Mouse (Mus musculus) R1 (cell line): ENCODE measurements around the gene Hsd11b1.

Source experiments
- DNase-seq: peaks from one replicate; pipeline ENCODE4 v3.0.0-alpha.2; 2018; ENCODE audit warnings: low read depth, low spot score

Gene Hsd11b1

DNA sequence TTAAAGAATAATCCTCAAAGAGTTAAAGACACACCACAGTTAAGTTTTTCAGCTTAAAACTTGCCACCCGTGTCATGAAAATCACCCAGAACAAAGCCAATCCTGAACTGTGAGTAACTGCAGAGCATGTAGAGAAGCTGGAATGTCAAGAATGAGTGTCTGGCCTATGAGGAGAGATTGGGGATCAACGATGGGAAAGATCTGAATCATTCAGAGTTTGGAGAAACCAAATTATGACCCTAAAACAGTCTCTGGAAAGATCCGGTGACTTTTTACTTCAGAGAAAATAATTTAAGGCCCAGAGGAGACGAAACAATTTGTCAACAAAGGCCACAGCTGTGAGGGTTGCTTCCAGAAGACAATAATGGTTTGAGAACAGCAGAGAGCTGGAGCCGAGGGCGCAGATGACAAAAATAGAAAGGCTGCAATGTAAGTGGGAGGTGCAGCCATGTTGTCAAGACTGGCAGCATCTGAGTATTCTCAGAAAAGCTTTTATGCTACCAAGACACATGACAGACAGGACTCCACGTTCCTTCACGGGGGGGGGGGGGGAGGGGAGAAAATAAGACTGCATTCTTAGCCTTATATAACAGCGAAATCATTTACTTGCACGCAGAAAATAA is 20.2 kb downstream of the Hsd11b1 start:
- no peak for DNase-seq

DNA sequence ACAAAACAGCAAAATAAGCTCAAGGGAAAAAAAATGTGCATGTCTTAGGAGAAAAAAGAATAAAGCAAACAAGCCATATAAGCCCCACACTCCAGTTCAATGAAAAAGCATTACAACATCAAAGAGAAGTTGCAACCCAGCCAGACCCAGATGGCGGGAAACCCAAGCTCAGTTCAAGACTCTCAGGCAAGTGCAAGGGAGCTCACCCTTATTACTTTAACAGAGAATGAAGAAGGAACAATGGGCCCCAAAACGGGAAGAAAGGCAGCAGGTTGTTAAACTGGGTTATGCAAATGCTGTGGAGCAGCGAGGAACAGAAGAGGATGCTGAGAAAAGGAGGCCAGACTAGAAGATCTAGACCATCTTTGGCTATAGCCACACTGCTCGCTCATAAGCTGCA is 21.0 kb downstream of the Hsd11b1 start:
- DNase-seq = peak; percentile 5

GRCm38 (mm10) chr1:193242238-193242637 is 21.6 kb downstream of the Hsd11b1 start:
- DNase-seq = no peak

GRCm38 (mm10) chr1:193241436-193241835 is 22.4 kb downstream of the Hsd11b1 start:
- DNase-seq = no peak

GRCm38 (mm10) chr1:193238426-193238825 is 25.4 kb downstream of the Hsd11b1 start:
- no peak for DNase-seq

GRCm38 (mm10) chr1:193234930-193235329 is 28.9 kb downstream of the Hsd11b1 start:
- DNase-seq = no peak

GRCm38 (mm10) chr1:193234130-193234645 is 29.7 kb downstream of the Hsd11b1 start:
- no peak for DNase-seq

- no peak for DNase-seq
Measured at GRCm38 (mm10) chr1:193232732-193233131, 31.1 kb downstream of the Hsd11b1 start.

DNA sequence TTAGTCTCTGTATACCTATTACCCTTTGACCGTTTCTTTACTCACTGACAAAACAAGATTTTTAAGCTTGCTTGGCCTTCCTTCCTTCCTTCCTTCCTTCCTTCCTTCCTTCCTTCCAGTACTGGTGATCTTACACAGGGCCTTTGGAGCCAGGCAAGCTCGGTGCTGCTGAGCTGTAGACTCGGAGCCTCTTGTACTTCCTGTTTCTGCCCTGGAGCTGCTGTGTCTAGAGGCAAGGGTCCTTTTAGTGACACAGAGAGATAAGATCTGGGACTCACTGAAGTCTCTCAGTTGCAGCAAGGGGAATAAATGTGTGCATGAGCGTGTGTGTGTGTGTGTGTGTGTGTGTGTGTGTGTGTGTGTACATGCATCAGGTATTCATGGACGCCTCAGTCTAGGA is 32.9 kb downstream of the Hsd11b1 start:
- no peak for DNase-seq

GRCm38 (mm10) chr1:193230531-193230930 is 33.3 kb downstream of the Hsd11b1 start:
- DNase-seq = no peak

- DNase-seq = no peak
Measured at GRCm38 (mm10) chr1:193229570-193229969, 34.3 kb downstream of the Hsd11b1 start.

GRCm38 (mm10) chr1:193227537-193227936 is 36.3 kb downstream of the Hsd11b1 start:
- DNase-seq = no peak

DNA sequence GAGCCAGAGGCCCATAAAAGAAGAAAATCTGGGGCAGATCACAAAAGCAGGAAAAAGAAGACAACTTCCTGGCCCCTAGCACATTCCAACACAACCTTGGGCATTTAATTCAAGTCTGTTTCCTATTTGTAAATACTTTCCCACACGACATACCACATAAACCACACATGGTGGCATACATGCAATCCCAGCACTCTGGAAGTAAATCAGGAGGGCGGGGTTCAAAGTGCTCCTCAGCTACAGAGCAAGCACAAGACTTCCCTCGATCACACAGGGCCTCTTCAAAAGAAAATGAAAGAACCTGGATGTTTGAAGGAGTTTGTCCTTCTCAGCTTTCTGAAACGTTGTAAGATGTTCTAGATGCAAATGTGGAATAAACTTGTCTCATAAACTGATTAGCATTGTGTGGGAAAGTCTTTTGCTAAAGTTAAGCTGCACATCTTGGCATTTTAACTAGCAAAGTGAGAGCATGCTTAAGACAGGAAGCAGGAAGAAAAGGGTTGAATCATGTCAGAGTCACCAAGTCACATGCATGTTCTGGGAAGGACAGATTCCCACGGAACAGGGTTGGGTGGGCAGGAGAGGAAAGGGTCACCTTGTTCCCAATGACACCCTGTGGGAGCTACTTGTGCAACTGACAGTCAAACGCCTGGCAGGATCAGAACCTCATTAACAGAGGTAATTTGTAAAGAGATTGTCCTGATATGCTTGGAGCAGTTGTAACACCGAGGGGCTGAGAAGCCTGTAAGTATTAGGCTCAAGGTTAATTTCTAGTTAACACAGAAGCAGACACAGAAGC is 37.0 kb downstream of the Hsd11b1 start:
- no peak for DNase-seq

- no peak for DNase-seq
Measured at GRCm38 (mm10) chr1:193226114-193226513, 37.8 kb downstream of the Hsd11b1 start.

DNA sequence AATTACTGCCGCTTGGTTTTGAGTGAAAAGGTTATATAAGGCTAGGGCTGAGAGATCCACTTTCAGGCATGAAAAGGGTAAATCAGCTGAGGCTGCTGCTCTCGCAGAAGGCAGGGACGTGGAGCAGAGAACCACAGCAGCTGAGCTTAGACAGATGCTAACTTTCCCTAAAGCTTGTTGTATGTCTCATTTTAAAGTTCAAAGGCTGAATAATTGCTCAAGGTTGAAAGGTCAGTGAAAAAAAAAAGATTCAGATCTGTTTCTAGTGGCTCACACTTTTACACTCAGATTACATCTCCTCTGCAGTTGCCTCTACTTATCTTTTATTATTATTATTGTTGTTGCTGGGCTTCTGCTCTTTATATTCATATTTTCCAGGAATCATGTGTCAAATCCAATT is 38.3 kb downstream of the Hsd11b1 start:
- DNase-seq = no peak

DNA sequence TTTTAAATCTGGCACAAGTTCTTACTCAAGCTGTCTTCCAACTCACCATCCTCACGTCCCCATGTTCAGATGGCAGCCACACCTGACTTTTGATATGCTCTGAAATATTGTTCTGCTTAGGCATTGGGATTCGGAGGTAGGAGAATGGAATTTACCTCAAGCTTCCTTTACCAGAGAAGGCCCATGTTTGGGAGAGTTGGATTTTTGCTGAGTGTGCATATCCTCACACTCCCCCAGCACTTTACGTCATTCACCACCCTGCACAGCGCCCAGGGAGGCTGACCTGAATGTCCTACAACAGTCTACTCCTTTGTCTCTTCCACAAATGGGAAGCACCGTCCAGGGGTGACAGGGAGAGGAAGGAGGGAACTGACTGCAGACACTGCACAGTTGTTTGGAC is 43.5 kb downstream of the Hsd11b1 start:
- DNase-seq = no peak

GRCm38 (mm10) chr1:193216000-193216399 is 47.9 kb downstream of the Hsd11b1 start:
- no peak for DNase-seq

- no peak for DNase-seq
Measured at GRCm38 (mm10) chr1:193214053-193214452, 49.8 kb downstream of the Hsd11b1 start.

- no peak for DNase-seq
Measured at GRCm38 (mm10) chr1:193211371-193211770, 52.5 kb downstream of the Hsd11b1 start.

- peak; percentile 31 for DNase-seq
Measured at GRCm38 (mm10) chr1:193208178-193208577, 55.7 kb downstream of the Hsd11b1 start.

- no peak for DNase-seq
Measured at GRCm38 (mm10) chr1:193207503-193207902, 56.4 kb downstream of the Hsd11b1 start, which contains the start of gene Lamb3. Gene Lamb3 (plus strand): TSS chr1:193207699.

DNA sequence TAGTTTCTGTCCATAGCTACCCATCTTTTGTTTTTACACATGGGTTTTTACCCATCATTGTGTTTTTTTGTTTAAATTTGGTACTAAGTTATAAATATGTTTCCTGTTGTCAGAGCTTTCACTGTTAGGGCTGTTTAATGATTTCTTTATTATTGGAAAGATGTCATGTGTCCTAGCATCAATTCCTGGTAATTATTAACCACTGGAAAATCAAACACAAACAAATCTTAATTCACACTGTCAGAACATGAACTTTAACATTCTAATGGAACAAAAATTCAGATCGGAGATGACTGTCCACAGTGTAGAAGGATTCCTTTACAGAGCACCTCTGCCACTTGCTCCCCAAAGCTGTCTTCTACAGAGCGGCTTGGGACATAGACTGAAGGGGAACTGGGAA is 58.4 kb downstream of the Hsd11b1 start:
- no peak for DNase-seq

DNA sequence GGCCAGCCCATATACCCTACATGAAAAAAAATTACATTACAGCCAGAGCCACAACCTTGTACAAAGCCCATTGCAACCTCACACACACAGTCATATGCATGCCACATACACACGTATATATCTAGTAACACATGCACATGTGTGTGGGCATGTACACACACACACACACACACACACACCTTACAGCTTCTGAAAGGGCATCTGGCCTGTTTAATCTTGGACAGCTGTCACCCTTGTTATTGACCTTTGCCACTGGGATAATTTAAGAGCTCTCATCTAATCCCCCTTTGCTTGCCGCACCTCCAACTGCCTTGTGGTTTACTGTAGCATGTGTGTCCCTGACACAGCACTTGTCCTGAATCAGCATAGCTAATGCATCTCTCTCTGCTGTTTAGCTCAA is 60.1 kb downstream of the Hsd11b1 start:
- DNase-seq = no peak
